Mouse (Mus musculus): ENCODE data around the gene BC052040.

DNA sequence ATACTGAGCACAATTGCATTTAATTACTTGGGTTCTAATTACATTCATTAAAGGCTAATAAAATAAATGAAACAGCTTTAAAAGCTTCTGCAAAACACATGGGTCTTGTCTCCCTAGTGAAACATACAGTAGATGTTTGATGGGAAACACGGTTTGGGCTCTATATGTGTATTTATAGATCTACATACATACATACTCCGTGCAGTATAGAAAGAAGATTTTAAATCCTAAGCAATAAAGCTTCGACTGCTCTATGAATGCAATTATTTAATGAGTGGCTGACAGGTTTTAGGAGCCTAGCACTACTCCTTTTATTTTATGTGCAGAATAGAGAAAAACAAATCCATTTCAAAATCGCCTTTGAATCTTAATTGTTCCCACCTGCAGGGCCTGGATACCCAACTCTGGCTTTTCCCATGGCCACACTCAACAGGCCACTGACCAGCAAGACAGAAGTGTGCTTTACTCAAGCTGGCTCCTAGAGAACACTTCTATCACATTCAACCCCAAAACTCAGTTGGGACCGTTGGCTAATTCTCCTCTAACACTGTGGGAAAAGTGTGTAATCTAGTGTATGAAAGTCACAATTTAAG, 42.7 kb upstream of the BC052040 start:
- no peak for TF ChIP-seq EP300 (IDR thresholded peaks at IDR 0.05; ENCODE audit: insufficient read depth, low read depth, low read length)
- no peak for TF ChIP-seq CTCF (IDR thresholded peaks at IDR 0.05; ENCODE audit: low read depth, low read length)
- no peak for TF ChIP-seq POLR2A (IDR thresholded peaks at IDR 0.05; ENCODE audit: insufficient read depth, low read length)

Data from ES-Bruce4 (cell line).